Comparison of ENCODE assay signal across 8 mouse cellular contexts in the genomic region with DNA sequence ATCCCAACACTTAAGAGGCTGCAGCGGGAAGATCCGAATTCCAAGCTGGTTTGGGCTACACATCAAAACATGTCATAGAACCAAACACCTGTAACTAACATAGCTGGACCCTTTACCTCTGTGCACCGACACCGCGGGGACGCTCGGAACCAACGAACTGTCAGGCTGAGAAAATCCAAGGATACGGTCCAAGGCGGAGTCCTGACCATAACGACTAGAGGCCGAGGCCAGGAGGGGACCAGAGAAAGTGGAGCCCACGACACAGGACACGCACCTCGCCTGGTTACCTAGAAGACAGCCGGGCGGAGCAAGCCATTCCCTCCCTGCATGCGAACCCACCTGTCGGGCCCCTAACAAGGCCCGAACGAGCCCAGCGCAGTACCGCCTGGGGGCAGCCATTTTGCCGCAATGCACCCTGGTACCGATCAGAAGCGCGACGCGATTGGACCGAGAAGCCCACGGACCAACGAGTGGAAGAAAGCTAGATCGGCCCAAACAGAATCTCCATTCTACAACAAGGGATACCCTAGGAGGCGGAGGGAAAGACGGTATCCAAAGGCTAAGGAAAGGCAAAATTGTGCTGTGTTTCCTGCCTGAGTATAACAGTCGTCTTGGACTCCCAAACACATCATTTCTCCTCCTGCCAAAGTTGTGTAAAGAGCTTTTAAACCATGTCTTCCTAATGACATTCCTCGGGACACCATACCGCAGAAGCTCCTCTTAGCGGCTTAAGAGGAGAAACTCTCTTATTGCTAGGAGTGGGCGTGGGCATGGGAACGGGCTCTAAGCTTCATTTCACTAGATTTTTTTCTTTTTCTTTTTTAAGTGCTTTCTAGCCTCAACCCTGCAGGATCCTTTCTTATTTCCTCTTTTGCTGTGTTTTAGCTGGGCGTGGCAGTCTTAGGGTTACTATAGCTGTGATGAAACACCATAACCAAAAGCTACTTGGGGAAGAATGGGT. TPM values are rescaled to one million over a fixed set of nuclear protein-coding genes. Genes with fewer than 3 reads are reported as not detected.
A peak's percentile ranks its signal among the peaks of the same experiment; 100 is the strongest.
DNase-seq lines count a peak whose midpoint lies in the region; ATAC-seq lines count a peak whose summit lies in the region.

A gene (minus strand): TSS at position 423 of the 961 bp plus-strand sequence.

- peak; percentile 95 for ATAC-seq in activated CD4-positive, CD25-positive, alpha-beta regulatory T cell, adult 4 months
- peak; percentile 98 for ATAC-seq in megakaryocyte progenitor cell, adult 5-6 weeks (replicated peaks; ENCODE audit: poor library complexity)

- DNase-seq in embryo, embryonic 10 days (ENCODE audit: low spot score), result peak; percentile 96
- peak; percentile 78 for DNase-seq in gastrocnemius, postnatal 10 days
- peak; percentile 86 for DNase-seq in induced T-regulatory cell, adult 2 months (ENCODE audit: low read depth)
- peak; percentile 40 to 82 for DNase-seq in left cerebral cortex, adult 9 months (ENCODE audit: low spot score in 2 of 2)
- peak; percentile 82 for DNase-seq in right cerebral cortex, postnatal 25 days
- DNase-seq in urinary bladder, postnatal 4 days (ENCODE audit: low spot score in 2 of 2), result peak; percentile 75 to 80

RNA-seq across cellular contexts. Expression of the gene that starts here (rescaled TPM):
- 10 to 100 TPM; 36.3 to 40.0 TPM for polyA plus RNA-seq in activated CD4-positive, CD25-positive, alpha-beta regulatory T cell, adult 4 months (2017; shearing (Covaris generic))
- 10 to 100 TPM; 17.8 to 21.6 TPM for total RNA-seq in gastrocnemius, postnatal 10 days (2021)
- 22.3 and 23.8 TPM in 2 replicates for total RNA-seq in megakaryocyte progenitor cell, adult 5-6 weeks (2015)
- total RNA-seq in megakaryocyte progenitor cell, adult 5-6 weeks (2017), result 25.0 and 26.2 TPM in 2 replicates

Comparison
In these comparisons a context has a peak if more than half of its experiments do, and no peak if none do; other contexts are left out.
1. Peak in every context shown above with its lines: DNase-seq and ATAC-seq.